Mouse (Mus musculus) urinary bladder, postnatal 10 days (tissue): Measurements from ENCODE around the gene Eid2b.
A peak's percentile ranks its signal among the peaks of the same experiment; 100 is the strongest.
"Not testable (repeated sequence)": the region's sequence is repeated elsewhere in the genome, so short reads cannot be mapped to it uniquely, and the experiment has no call there.

Experiments
- DNase-seq: peaks from one replicate; pipeline ENCODE4 v3.0.0; 2022; ENCODE audit warnings: low spot score

Gene Eid2b

GRCm38 (mm10) chr7:28277615-28278278 is at the start of gene Eid2b:
TSS of gene Eid2b (plus strand) at chr7:28277739.
- DNase-seq = peak; percentile 90

GRCm38 (mm10) chr7:28243943-28244342 is 33.6 kb upstream of the Eid2b start:
- not testable (repeated sequence) for DNase-seq

- no peak for DNase-seq
Measured at GRCm38 (mm10) chr7:28248957-28249356, 28.6 kb upstream of the Eid2b start.

- DNase-seq = no peak
Measured at GRCm38 (mm10) chr7:28251976-28252375, 25.6 kb upstream of the Eid2b start.

- no peak for DNase-seq
Measured at GRCm38 (mm10) chr7:28254591-28254990, 22.9 kb upstream of the Eid2b start.

- no peak for DNase-seq
Measured at GRCm38 (mm10) chr7:28255476-28255875, 22.1 kb upstream of the Eid2b start.

GRCm38 (mm10) chr7:28262861-28263260 is 14.7 kb upstream of the Eid2b start:
- DNase-seq = no peak

GRCm38 (mm10) chr7:28263786-28264185 is 13.8 kb upstream of the Eid2b start:
- no peak for DNase-seq

- no peak for DNase-seq
Measured at GRCm38 (mm10) chr7:28265391-28265790, 12.1 kb upstream of the Eid2b start.

- DNase-seq = peak; percentile 40
Measured at GRCm38 (mm10) chr7:28267129-28268041, 10.2 kb upstream of the Eid2b start, which contains the start of gene Eid2. TSS of gene Eid2 (plus strand) at chr7:28267881.

- DNase-seq = no peak
Measured at GRCm38 (mm10) chr7:28268042-28268531, 9.5 kb upstream of the Eid2b start.

GRCm38 (mm10) chr7:28268576-28268975 is 9.0 kb upstream of the Eid2b start:
- DNase-seq = no peak

GRCm38 (mm10) chr7:28269355-28269754 is 8.2 kb upstream of the Eid2b start:
- DNase-seq = no peak

GRCm38 (mm10) chr7:28271761-28272160 is 5.8 kb upstream of the Eid2b start:
- no peak for DNase-seq

GRCm38 (mm10) chr7:28277237-28277614 is 313 bp upstream of the Eid2b start:
- no peak for DNase-seq

GRCm38 (mm10) chr7:28278279-28278652 is 727 bp downstream of the Eid2b start:
- no peak for DNase-seq

- DNase-seq = no peak
Measured at GRCm38 (mm10) chr7:28280630-28281029, 3.1 kb downstream of the Eid2b start.

- no peak for DNase-seq
Measured at GRCm38 (mm10) chr7:28290165-28290564, 12.6 kb downstream of the Eid2b start.

- DNase-seq = no peak
Measured at GRCm38 (mm10) chr7:28290638-28291590, 13.4 kb downstream of the Eid2b start, which contains the start of gene Selenov. TSS of gene Selenov (minus strand) at chr7:28291186.

- no peak for DNase-seq
Measured at GRCm38 (mm10) chr7:28294481-28294880, 16.9 kb downstream of the Eid2b start.

GRCm38 (mm10) chr7:28298837-28299625 is 21.5 kb downstream of the Eid2b start:
- no peak for DNase-seq
